Mouse (Mus musculus): ENCODE results near the gene Megf11. TPM values are rescaled to one million over a fixed set of nuclear protein-coding genes. Genes with fewer than 3 reads are reported as not detected.
"Not testable (repeated sequence)": the region's sequence is repeated elsewhere in the genome, so short reads cannot be mapped to it uniquely, and the experiment has no call there.

Megf11 gene
- polyA plus RNA-seq, 1 experiment from 2014 or later: 0.70 TPM

DNA sequence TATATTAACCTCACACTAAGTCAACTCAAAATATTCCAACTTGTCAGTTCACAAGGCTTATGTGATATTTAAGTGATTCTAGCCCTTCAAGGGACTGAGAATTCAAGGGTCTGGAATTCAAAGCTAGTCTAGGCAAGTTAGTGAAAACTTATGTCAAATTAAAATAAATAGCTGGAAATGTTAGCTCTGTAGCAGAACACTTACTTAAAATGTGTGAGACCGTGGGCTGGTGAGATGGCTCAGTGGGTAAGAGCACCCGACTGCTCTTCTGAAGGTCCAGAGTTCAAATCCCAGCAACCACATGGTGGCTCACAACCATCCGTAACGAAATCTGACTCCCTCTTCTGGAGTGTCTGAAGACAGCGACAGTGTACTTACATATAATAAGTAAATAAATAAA, 324.9 kb downstream of the Megf11 start:
- H3K4me3 ChIP-seq (ENCODE audit: low read depth, low read length); H3K9me3 ChIP-seq (replicated peaks; ENCODE audit: control insufficient read depth, low read length); H3K9ac ChIP-seq (ENCODE audit: low read depth, low read length); H3K27ac ChIP-seq (ENCODE audit: low read depth, low read length); H3K4me1 ChIP-seq (ENCODE audit: control insufficient read depth, insufficient read depth, low read length); H3K27me3 ChIP-seq (ENCODE audit: control insufficient read depth, insufficient read depth, low read length); H3K36me3 ChIP-seq (ENCODE audit: control insufficient read depth, insufficient read depth, low read length); ATAC-seq (replicated peaks; ENCODE audit: insufficient number of reproducible peaks, low FRiP score, low TSS enrichment); H3K4me2 ChIP-seq: not testable (repeated sequence)
- 95% methylated on average over 3 of the region's 5 CpGs for WGBS (ENCODE audit: insufficient replicate concordance)

- H3K36me3 ChIP-seq (ENCODE audit: control insufficient read depth, insufficient read depth, low read length): peaks cover 5% of the 10 kb centered on the region; the same call in 1 of the 2 replicates
- no peak overlapping the region for H3K4me3 ChIP-seq (ENCODE audit: low read depth, low read length)
- H3K27me3 ChIP-seq (ENCODE audit: control insufficient read depth, insufficient read depth, low read length): no peaks in the 10 kb centered on the region
- H3K9me3 ChIP-seq (replicated peaks; ENCODE audit: control insufficient read depth, low read length): no peaks in the 10 kb centered on the region
- WGBS (ENCODE audit: insufficient replicate concordance): 69% methylated on average over 5 of the region's 5 CpGs
- H3K4me1 ChIP-seq (ENCODE audit: control insufficient read depth, insufficient read depth, low read length): no peaks in the 10 kb centered on the region; the same call in 1 of the 2 replicates
- ATAC-seq (replicated peaks; ENCODE audit: insufficient number of reproducible peaks, low FRiP score, low TSS enrichment): no peak
- H3K4me2 ChIP-seq: no peak overlapping the region
- H3K27ac ChIP-seq (ENCODE audit: low read depth, low read length): no peak overlapping the region
- H3K9ac ChIP-seq (ENCODE audit: low read depth, low read length): no peak overlapping the region
Measured at GRCm38 (mm10) chr9:64719526-64720163, 334.2 kb downstream of the Megf11 start.

DNA sequence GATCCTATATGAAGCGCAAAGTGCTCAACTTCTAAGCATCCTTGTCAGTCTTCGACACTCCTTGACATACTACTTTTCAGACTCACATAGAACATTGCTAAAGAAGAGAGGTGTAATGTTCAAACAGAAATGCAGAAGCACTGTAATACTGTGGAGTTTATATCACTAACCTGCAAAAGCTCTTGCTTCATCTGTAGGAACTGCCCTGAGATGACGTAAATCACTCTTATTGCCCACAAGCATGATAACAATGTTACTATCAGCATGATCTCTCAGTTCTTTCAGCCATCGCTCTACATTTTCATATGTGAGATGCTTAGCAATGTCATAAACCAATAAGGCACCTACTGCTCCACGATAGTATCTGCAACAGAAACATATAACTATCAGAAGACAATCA, 341.0 kb downstream of the Megf11 start:
- no peak for ATAC-seq (replicated peaks; ENCODE audit: insufficient number of reproducible peaks, low FRiP score, low TSS enrichment)
- WGBS (ENCODE audit: insufficient replicate concordance): 91% methylated on average over 5 of the region's 5 CpGs
- H3K4me2 ChIP-seq: no peak overlapping the region
- no peak overlapping the region for H3K9ac ChIP-seq (ENCODE audit: low read depth, low read length)
- H3K4me1 ChIP-seq (ENCODE audit: control insufficient read depth, insufficient read depth, low read length): peaks cover 6% of the 10 kb centered on the region
- no peak overlapping the region for H3K4me3 ChIP-seq (ENCODE audit: low read depth, low read length)
- H3K9me3 ChIP-seq (replicated peaks; ENCODE audit: control insufficient read depth, low read length): no peaks in the 10 kb centered on the region
- peaks cover 18% of the 10 kb centered on the region for H3K36me3 ChIP-seq (ENCODE audit: control insufficient read depth, insufficient read depth, low read length)
- no peak overlapping the region for H3K27ac ChIP-seq (ENCODE audit: low read depth, low read length)
- H3K27me3 ChIP-seq (ENCODE audit: control insufficient read depth, insufficient read depth, low read length): no peaks in the 10 kb centered on the region

GRCm38 (mm10) chr9:64731029-64731560, 345.7 kb downstream of the Megf11 start:
- Histone ChIP-seq H3K27ac (ENCODE audit: low read depth, low read length) (no peak overlapping the region), H3K4me3 (ENCODE audit: low read depth, low read length) (no peak overlapping the region), H3K4me2 (no peak overlapping the region), H3K27me3 (ENCODE audit: control insufficient read depth, insufficient read depth, low read length) (no peaks in the 10 kb centered on the region), H3K36me3 (ENCODE audit: control insufficient read depth, insufficient read depth, low read length) (peaks cover 6% of the 10 kb centered on the region; the same call in 1 of the 2 replicates), H3K9me3 (replicated peaks; ENCODE audit: control insufficient read depth, low read length) (no peaks in the 10 kb centered on the region), H3K9ac (ENCODE audit: low read depth, low read length) (no peak overlapping the region), H3K4me1 (ENCODE audit: control insufficient read depth, insufficient read depth, low read length) (peaks cover 11% of the 10 kb centered on the region)
- 81% methylated on average over 3 of the region's 3 CpGs for WGBS (ENCODE audit: insufficient replicate concordance)
- no peak for ATAC-seq (replicated peaks; ENCODE audit: insufficient number of reproducible peaks, low FRiP score, low TSS enrichment)

- H3K27ac ChIP-seq (ENCODE audit: low read depth, low read length): no peak overlapping the region
- H3K9ac ChIP-seq (ENCODE audit: low read depth, low read length): no peak overlapping the region
- no peak overlapping the region; the same call in 1 of the 2 replicates for H3K4me2 ChIP-seq
- H3K4me1 ChIP-seq (ENCODE audit: control insufficient read depth, insufficient read depth, low read length): peaks cover 11% of the 10 kb centered on the region
- WGBS (ENCODE audit: insufficient replicate concordance): 50% methylated on average over 6 of the region's 6 CpGs
- no peaks in the 10 kb centered on the region for H3K27me3 ChIP-seq (ENCODE audit: control insufficient read depth, insufficient read depth, low read length)
- no peak for ATAC-seq (replicated peaks; ENCODE audit: insufficient number of reproducible peaks, low FRiP score, low TSS enrichment)
- no peaks in the 10 kb centered on the region for H3K36me3 ChIP-seq (ENCODE audit: control insufficient read depth, insufficient read depth, low read length)
- H3K9me3 ChIP-seq (replicated peaks; ENCODE audit: control insufficient read depth, low read length): no peaks in the 10 kb centered on the region
- H3K4me3 ChIP-seq (ENCODE audit: low read depth, low read length): no peak overlapping the region
Measured at GRCm38 (mm10) chr9:64734166-64734565, 348.7 kb downstream of the Megf11 start.

GRCm38 (mm10) chr9:64734992-64735391, 349.6 kb downstream of the Megf11 start:
- H3K9me3 ChIP-seq (replicated peaks; ENCODE audit: control insufficient read depth, low read length); H3K27ac ChIP-seq (ENCODE audit: low read depth, low read length); H3K9ac ChIP-seq (ENCODE audit: low read depth, low read length); H3K27me3 ChIP-seq (ENCODE audit: control insufficient read depth, insufficient read depth, low read length); H3K36me3 ChIP-seq (ENCODE audit: control insufficient read depth, insufficient read depth, low read length); H3K4me2 ChIP-seq; H3K4me3 ChIP-seq (ENCODE audit: low read depth, low read length); ATAC-seq (replicated peaks; ENCODE audit: insufficient number of reproducible peaks, low FRiP score, low TSS enrichment): not testable (repeated sequence)
- H3K4me1 ChIP-seq (ENCODE audit: control insufficient read depth, insufficient read depth, low read length): peaks cover 11% of the 10 kb centered on the region
- 84% methylated on average over 7 of the region's 7 CpGs for WGBS (ENCODE audit: insufficient replicate concordance)

GRCm38 (mm10) chr9:64736076-64736638, 350.7 kb downstream of the Megf11 start:
- ATAC-seq (replicated peaks; ENCODE audit: insufficient number of reproducible peaks, low FRiP score, low TSS enrichment): no peak
- Histone ChIP-seq H3K4me2 (peak overlapping the region; percentile 86), H3K9me3 (replicated peaks; ENCODE audit: control insufficient read depth, low read length) (no peaks in the 10 kb centered on the region), H3K4me3 (ENCODE audit: low read depth, low read length) (peak overlapping the region; percentile 91), H3K9ac (ENCODE audit: low read depth, low read length) (peak overlapping the region; percentile 90), H3K27ac (ENCODE audit: low read depth, low read length) (peak overlapping the region; percentile 96), H3K27me3 (ENCODE audit: control insufficient read depth, insufficient read depth, low read length) (no peaks in the 10 kb centered on the region), H3K36me3 (ENCODE audit: control insufficient read depth, insufficient read depth, low read length) (no peaks in the 10 kb centered on the region), H3K4me1 (ENCODE audit: control insufficient read depth, insufficient read depth, low read length) (peaks cover 8% of the 10 kb centered on the region)
- 4% methylated on average over 9 of the region's 9 CpGs for WGBS (ENCODE audit: insufficient replicate concordance)

- no peaks in the 10 kb centered on the region for H3K36me3 ChIP-seq (ENCODE audit: control insufficient read depth, insufficient read depth, low read length)
- peak overlapping the region; percentile 96 for H3K27ac ChIP-seq (ENCODE audit: low read depth, low read length)
- peak overlapping the region; percentile 86 for H3K4me2 ChIP-seq
- 2% methylated on average over 34 of the region's 35 CpGs for WGBS (ENCODE audit: insufficient replicate concordance)
- H3K27me3 ChIP-seq (ENCODE audit: control insufficient read depth, insufficient read depth, low read length): no peaks in the 10 kb centered on the region
- no peaks in the 10 kb centered on the region for H3K9me3 ChIP-seq (replicated peaks; ENCODE audit: control insufficient read depth, low read length)
- ATAC-seq (replicated peaks; ENCODE audit: insufficient number of reproducible peaks, low FRiP score, low TSS enrichment): peak; percentile 67
- H3K9ac ChIP-seq (ENCODE audit: low read depth, low read length): peak overlapping the region; percentile 90
- peaks cover 4% of the 10 kb centered on the region; the same call in 1 of the 2 replicates for H3K4me1 ChIP-seq (ENCODE audit: control insufficient read depth, insufficient read depth, low read length)
- peak overlapping the region; percentile 91 for H3K4me3 ChIP-seq (ENCODE audit: low read depth, low read length)
Measured at GRCm38 (mm10) chr9:64736639-64737405, 351.4 kb downstream of the Megf11 start.

All from heart, embryonic 11.5 days (tissue).